Mouse (Mus musculus) ES-E14 (cell line): ENCODE results near the gene Rbm28.

Experiments used
- CHD2 ChIP-seq: IDR thresholded peaks from 2 replicates; pipeline ENCODE4 v1.6.1; 2014; ENCODE audit warnings: mild to moderate bottlenecking, low read depth, low read length, inconsistent platforms
- HCFC1 ChIP-seq: IDR thresholded peaks from 2 replicates; pipeline ENCODE4 v1.6.1; 2012; ENCODE audit warnings: low read length, inconsistent platforms, borderline replicate concordance; ENCODE audit not compliant: insufficient read depth
- MAFK ChIP-seq: IDR thresholded peaks from 2 replicates; pipeline ENCODE4 v1.6.1; 2014; ENCODE audit warnings: mild to moderate bottlenecking, low read depth, low read length, inconsistent platforms; ENCODE audit not compliant: insufficient read depth
- ZC3H11A ChIP-seq: IDR thresholded peaks from 2 replicates; pipeline ENCODE4 v1.6.1; 2012; ENCODE audit warnings: low read depth, mild to moderate bottlenecking, inconsistent platforms, low read length, borderline replicate concordance

DNA sequence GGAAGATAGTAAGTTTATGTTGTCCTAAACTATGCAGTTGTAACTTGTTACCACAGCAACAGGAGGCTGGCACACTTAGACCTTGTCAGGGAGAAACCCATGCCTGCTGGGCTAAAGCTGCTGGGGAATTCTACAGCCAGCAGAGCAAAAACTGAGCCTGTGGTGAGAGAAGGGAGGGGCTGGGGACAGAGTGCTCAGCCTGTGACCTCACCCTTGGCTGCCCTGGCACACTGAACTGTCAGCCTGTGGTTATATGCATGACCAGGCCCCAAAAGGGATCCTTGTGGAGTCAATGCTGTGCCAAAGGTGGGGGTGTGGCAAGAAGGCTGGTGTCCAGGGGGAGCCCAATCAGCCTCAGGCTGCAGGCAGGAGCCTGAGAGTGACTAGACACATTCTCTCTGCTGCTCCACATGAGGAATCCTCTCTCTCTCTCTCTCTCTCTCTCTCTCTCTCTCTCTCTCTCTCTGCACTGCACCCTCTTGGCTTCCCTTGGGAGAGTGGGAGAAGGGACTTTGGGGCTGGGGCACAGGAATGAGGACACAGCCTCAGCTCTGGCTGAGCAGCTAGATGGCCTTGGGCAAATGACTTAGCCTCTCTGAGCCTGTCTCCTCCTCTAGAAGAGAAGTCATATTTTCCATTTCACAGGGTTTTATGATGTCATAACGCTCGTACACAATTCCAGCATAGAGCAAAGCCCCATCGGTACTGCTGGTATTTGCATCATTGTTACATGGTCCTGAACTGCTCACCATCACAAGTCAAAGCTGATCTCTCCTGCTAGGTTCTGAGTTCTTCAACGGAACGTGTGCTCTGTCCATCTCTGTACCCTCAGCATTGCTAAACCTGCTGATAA, 31.3 kb upstream of the Rbm28 start:
- no peak for TF ChIP-seq HCFC1
- TF ChIP-seq MAFK, result no peak
- no peak for TF ChIP-seq CHD2
- no peak for TF ChIP-seq ZC3H11A
